Mouse (Mus musculus) monocyte, adult 59 days (primary cell): ENCODE results near the gene Hapln2. TPM values are rescaled to one million over a fixed set of nuclear protein-coding genes. Genes with fewer than 3 reads are reported as not detected.

Experiments
- total RNA-seq, 2 experiments: library from RNA; stranded (reverse); gene quantifications; one replicate each; pipeline ENCODE4 v1.2.4; 2023

The Hapln2 gene
- not detected for total RNA-seq

DNA sequence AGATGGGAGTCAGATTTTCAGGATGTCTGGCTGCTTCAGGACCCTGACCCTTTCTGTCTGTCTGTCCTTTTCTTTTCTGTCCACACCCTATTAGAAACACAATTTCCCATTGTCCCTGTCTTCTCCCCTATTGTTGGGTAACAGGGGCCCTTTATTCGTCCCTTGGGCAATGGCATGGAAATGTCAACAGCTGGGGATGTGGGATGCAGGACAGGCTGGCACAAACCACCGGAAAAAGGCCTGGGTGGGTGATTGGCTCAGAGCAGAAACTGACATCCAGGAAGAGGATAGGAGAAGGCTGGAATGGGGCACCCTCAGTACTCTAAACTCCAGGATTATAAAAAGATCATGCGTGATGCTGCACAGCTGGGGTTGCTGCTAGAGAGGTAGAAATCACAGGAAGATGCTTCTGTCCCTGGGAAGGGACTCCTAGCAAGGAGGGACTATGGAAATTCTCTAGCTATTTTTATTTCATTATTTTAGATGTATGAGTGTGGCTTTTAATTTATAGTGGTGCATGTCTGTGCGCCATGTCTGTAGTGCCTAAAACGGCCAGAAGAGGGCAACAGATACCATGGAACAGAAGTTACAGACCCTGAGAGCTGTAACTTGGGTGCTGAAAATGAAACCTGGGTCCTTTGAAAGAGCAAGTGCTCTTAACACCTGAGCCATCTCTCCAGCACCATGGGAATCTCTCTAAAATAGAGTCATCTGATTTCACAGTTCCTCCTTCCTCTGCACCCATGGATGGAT is at the start of gene Hapln2:
Hapln2 (minus strand) TSS at position 150 of the 753 bp plus-strand sequence.

DNA sequence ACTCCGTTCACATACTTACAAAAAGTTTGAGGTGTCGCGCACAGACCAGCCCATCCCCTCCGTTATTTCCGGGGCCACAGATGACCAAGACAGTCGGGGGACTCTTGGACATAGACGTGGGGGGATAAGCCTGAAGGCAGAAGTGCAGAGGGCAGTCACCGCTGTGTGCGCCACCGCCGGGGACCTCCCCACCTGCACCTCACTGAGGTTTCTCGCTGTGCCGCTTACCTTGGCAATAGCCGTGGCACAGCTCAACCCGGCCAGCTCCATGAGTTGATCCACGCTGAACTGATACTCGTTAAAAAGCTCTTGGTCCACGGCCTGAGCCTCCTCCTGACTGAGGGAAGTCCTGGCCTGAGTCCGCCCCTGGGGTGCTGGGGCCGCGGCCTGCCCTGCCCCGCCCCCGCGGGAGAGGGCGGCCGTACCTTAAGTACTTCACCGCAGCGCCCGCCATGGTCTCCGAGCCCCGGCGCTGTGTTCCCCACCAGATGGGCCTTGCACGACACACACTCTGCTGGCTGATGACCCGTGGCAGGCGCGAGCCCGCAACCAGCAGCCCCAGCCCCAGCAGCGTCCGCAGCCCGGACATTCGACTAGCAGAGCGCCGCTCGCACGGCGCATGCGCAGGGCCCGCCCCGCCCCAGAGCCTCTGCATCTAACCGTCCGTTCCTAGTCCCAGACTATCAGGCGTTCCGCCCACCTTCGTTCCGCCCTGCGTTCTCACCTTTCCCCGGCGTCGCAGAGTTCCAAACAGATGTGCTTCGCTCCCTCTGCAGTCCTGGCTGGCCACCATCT is 30.7 kb upstream of the Hapln2 start, which contains the start of gene Naxe:
Naxe (minus strand) TSS at position 594 of the 795 bp plus-strand sequence.

DNA sequence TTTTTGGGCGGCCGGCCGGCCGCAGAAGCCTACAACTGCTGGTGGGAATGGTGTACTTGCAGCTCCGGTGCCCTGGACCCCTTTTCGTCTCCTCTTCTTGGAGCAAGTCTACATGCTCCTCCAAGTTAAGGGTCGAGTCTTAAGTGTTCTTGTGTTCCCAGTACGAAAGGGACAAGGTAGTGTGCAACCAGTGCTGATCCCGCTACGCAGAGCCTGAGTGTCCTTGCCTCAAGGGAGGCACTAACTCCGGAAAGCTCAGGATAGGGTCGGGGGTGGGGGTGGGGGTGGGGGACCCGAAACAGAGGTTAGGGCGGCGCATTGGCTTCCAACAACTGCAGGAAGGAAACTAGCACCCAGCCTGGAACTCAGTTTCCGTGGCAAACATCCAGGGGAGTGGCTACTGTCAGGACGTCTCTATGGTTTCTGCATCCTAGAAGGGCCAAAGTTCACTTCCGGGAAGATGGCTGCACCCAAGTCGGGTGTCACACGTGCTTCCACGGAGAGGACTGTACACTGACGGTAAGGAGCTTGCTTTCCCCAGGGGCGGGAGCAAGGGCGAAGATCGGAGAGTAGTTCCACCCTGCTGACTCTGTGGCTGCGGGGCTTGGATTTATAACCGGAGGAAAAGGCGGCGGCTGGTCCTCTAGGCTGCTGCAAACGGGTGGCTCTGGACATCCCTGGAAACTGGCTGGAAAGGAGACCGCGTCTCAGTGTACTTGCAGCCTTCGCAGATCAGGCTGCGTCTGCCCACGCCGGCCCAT is 15.5 kb upstream of the Hapln2 start, which contains the start of gene Gpatch4:
Gpatch4 (plus strand) TSS at position 448 of the 761 bp plus-strand sequence.

DNA sequence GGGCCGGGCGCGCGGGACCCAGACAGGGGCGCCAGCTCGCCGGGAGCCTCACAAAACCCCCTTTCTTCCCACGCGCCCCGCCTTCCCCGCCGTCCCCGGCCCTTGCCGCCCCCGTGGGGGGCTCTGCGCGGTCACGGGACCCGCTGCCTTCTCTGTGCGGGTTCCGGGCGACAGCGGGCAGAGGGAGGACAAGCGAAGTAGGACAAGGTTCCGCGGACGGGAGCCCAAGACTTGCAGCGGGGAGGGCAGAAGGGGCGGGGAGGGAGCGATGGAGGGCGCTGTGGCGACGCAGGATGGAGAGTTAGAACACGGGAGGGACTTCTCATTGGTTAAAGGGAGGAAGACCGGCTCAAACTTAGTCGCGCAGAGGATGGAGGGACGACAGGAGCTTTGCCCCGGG is 27.2 kb downstream of the Hapln2 start, which contains the start of gene Bcan:
Bcan (minus strand) TSS at position 50 of the 400 bp plus-strand sequence.

Other genes starting within 250 kb of the Hapln2 start
- not detected for gene Ntrk1, start 232.4 kb downstream of the Hapln2 start, total RNA-seq
- gene Insrr, start 230.6 kb downstream of the Hapln2 start, total RNA-seq = not detected
- gene Pear1, start 203.3 kb downstream of the Hapln2 start, total RNA-seq = 1 to 10 TPM in 1 of 2 experiments, under 1 TPM in 1; 0.81 to 1.4 TPM
- 1 to 10 TPM in 1 of 2 experiments, under 1 TPM in 1; 0.79 to 1.8 TPM for gene Sh2d2a, start 180.8 kb downstream of the Hapln2 start, total RNA-seq
- 10 to 100 TPM; 36.3 to 37.0 TPM for gene Prcc, start 142.0 kb downstream of the Hapln2 start, total RNA-seq
- gene Hdgf, start 121.3 kb downstream of the Hapln2 start, total RNA-seq = 10 to 100 TPM; 88.9 to 90.8 TPM
- gene Mrpl24, start 108.1 kb downstream of the Hapln2 start, total RNA-seq = 10 to 100 TPM; 91.3 to 92.4 TPM
- gene Isg20l2, start 97.3 kb downstream of the Hapln2 start, total RNA-seq = 10 to 100 TPM; 37.4 to 39.6 TPM
- 10 to 100 TPM; 16.2 to 17.6 TPM for gene Rrnad1, start 96.9 kb downstream of the Hapln2 start, total RNA-seq
- 1 to 10 TPM in 1 of 2 experiments, under 1 TPM in 1; 0.88 to 2.1 TPM for gene Crabp2, start 78.9 kb downstream of the Hapln2 start, total RNA-seq
- under 1 TPM; 0.16 to 0.18 TPM for gene Nes, start 56.5 kb downstream of the Hapln2 start, total RNA-seq
- gene Bcan, start 27.4 kb downstream of the Hapln2 start, total RNA-seq = not detected
- 1 to 10 TPM; 4.7 to 4.8 TPM for gene Gpatch4, start 15.5 kb upstream of the Hapln2 start, total RNA-seq
- 10 to 100 TPM; 30.1 to 38.1 TPM for gene Naxe, start 30.9 kb upstream of the Hapln2 start, total RNA-seq
- gene Ttc24, start 50.7 kb upstream of the Hapln2 start, total RNA-seq = not detected
- gene Iqgap3, start 54.4 kb upstream of the Hapln2 start, total RNA-seq = under 1 TPM; 0.68 to 0.91 TPM
- gene Mef2d, start 114.8 kb upstream of the Hapln2 start, total RNA-seq = 100 to 1,000 TPM; 186 to 217 TPM
- not detected for gene Rhbg, start 227.1 kb upstream of the Hapln2 start, total RNA-seq